Mouse (Mus musculus) kidney, postnatal 14 days (tissue): ENCODE results near the gene Ankra2.

Experiments
- DNase-seq: peaks from one replicate; pipeline ENCODE4 v3.0.0; 2022; ENCODE audit warnings: mixed read lengths

The Ankra2 gene

GRCm38 (mm10) chr13:98297883-98298482 is 35.1 kb downstream of the Ankra2 start:
- DNase-seq, result no peak

DNA sequence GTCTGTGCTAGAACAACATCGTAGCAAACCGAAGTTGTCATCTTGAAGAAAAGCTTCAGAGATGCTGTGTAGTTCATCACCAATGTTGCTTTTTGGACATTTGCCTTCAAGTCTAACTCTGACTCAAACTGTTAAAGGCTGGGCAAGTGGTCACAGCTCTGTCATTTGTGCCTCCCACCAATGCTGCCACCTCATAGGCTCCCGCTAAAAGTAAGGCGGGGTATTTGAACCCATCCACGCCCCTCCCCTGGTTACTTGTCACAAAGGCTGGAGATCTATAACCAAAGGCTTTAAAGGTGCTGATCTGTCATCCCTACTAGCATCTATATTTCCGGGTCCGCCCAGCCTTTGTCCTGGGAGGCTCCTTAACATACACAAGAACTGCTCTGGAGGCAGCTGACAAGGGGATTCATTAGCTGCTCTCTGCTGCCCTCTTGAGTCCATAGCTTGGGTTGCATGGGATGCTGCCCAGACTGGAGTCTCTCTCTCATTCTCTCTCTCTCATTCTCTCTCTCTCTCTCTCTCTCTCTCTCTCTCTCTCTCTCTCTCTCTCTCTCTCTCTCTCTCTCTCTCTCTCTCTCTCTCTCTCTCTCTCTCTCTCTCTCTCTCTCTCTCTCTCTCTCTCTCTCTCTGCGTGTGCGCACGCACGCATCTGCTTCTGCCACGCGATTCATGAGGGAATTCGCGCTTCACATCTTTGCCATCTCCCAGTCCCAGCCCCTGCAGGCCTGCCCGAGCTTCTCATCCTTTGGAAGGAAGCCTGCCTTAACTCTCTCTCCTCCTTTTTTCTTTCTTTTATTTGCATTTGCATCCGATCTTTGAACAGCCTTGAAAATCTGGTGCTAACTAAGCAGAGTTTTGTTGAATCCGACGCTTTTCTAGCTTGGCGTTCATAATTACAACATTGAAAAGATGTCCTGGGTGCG is 36.2 kb downstream of the Ankra2 start:
- peak; percentile 76 for DNase-seq

- no peak for DNase-seq
Observed at GRCm38 (mm10) chr13:98305257-98305656, 42.4 kb downstream of the Ankra2 start.

GRCm38 (mm10) chr13:98306393-98306792 is 43.5 kb downstream of the Ankra2 start:
- DNase-seq, result no peak

DNA sequence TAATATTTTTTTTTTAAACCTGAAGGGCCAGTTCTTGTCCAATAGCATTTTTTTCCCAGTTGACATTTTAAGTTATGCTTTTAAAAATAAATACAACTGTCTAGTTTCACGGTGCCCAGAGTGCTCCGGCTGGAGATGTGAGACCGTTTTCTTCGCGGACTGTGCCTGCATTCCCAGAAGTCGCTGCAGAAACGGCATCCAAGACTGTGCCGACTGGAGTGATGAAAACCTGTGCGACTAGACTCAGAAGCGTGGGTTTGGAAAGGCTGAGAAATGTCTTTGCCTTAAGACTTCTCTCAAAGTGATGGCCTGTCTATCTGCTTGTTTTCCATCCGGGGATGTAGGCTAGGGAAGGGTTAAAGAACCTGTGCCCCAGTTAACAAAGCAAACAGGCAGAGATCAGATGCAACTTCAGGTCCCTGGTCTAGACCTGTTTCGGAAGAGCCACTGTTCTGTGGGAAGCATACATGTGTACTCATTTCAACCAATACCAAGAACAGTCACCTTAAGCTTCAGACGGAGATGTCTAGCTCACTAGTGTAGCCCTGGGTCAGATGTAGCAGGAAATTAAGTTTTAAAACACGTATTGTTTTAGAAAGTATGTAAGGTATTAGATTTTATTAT is 44.1 kb downstream of the Ankra2 start:
- no peak for DNase-seq

GRCm38 (mm10) chr13:98308004-98308403 is 45.1 kb downstream of the Ankra2 start:
- DNase-seq, result no peak

- DNase-seq, result no peak
Observed at GRCm38 (mm10) chr13:98308724-98309123, 45.9 kb downstream of the Ankra2 start.

DNA sequence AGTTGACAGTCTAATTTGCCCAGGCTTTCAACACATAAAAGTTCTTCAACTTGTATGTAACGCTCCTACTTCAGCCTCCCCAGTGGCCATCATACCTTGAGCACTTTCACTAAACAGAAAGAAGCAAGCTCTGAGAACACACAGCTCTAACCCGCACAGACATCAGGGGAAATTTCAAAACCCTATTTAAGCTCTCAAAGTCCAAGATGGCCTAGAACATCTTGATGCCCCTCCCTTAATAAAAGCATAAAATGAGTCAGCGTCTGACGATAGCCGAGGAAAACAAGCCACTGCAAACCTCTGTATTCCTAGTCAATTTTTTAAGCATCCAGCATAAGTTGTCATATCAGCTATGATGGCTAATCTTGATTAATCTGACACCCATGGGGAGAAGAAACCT is 48.7 kb downstream of the Ankra2 start:
- DNase-seq, result no peak

- no peak for DNase-seq
Observed at GRCm38 (mm10) chr13:98313631-98314030, 50.8 kb downstream of the Ankra2 start.

DNA sequence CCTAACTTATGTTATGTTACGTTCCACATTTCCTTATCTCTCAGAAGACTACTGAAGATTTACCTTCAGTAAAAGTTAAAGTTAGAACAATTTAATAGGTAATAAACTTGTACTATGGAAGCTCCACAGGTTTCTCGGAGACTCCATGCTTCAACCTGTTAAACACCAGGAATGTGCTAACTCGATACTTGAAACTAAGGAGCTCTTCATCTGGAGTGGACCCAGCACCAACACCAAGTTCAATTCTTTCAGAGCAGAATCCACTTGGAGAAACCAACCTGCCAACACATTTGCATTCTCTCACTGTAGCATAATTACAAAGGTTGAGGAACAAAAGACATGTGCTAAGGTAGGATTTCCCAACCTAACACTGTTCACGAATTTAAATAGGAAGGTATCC is 52.2 kb downstream of the Ankra2 start:
- no peak for DNase-seq

- DNase-seq, result no peak
Observed at GRCm38 (mm10) chr13:98316140-98316479, 53.2 kb downstream of the Ankra2 start.

DNA sequence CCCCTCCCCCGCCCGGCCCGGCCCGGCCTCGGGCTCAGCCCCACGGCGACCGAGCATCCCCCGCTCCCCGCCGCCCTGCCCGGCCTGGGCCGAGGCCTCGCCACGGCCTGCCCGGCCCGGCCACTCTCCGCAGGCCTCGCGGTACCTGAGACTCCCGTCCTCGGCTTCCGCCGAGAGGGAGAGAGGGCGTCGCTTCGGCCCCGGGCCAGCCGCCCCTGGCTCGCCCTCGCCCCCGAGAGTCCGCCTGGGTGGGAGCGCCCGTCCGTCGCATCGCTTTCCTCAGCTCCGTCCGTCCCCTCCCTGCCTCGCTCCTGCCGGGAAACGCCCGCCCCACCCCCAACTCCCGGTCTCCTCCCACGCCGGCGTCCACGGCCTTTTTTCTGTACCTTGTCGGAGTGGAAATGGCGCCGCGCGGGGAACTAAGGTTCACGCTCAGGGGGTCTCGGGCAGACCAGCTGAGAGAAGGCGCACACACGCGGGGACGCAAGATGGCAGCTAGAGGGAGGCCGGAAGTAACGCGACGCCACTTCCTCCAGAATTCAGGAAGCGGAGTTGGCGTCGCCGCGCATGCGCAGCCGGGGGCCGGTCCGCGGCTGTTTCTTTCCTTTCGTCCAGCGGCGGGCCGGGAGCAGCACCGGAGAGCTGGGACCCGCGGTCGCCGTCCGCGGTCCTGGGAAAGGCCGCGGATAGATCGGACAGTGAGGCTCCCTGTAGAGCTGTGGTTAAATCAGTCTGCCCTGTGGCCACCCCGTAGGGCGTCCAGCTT is 53.8 kb downstream of the Ankra2 start, which contains the start of gene Btf3:
Gene Btf3 (minus strand): TSS at position 527 of the 766 bp plus-strand sequence.
- peak; percentile 96 for DNase-seq

GRCm38 (mm10) chr13:98317246-98317677 is 54.4 kb downstream of the Ankra2 start:
- DNase-seq, result no peak

DNA sequence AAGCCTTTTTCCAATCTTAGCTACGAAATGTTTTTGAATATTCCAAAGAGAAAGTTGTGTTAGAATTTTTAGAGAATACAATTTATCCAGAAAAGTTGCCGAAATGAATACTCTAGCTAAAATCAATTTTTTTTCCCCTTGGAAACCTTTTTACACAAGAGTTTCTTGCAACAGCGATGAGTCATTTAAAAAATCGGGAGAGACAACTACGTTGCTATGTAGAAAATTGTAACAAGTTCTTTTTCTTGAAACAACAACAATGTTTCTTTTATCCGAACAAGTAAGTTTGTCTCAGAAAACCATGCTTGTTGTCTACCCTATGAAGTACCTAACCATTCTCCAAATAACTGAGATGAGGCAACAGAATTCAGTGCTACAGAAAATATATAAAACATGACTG is 55.0 kb downstream of the Ankra2 start:
- DNase-seq, result no peak
